In genomic region chr8:84004533-84005201, GRCm38 (mm10) we compare ENCODE assay signal across 8 mouse cellular contexts. TPM values are rescaled to one million over a fixed set of nuclear protein-coding genes. Genes with fewer than 3 reads are reported as not detected.
DNase-seq lines count a peak whose midpoint lies in the region; ATAC-seq and TF ChIP-seq lines count a peak whose summit lies in the region.

No protein-coding gene starts in this region.

- ATAC-seq in frontal cortex, adult (ENCODE audit: low TSS enrichment): peak; percentile 93
- peak; percentile 91 for ATAC-seq in lung, postnatal 0 days

- peak overlapping the region; percentile 87 for H3K27ac ChIP-seq in hindbrain, embryonic 10.5 days
- H3K27ac ChIP-seq in lung, postnatal 0 days (ENCODE audit: low read length): peak overlapping the region; percentile 88

- H3K4me1 ChIP-seq in hindbrain, embryonic 10.5 days (replicated peaks): peaks cover 36% of the 10 kb centered on the region
- H3K4me1 ChIP-seq in lung, postnatal 0 days (ENCODE audit: insufficient read depth, low read depth, low read length): peaks cover 12% of the 10 kb centered on the region

- peak overlapping the region; percentile 64 for H3K4me3 ChIP-seq in hindbrain, embryonic 10.5 days
- H3K4me3 ChIP-seq in lung, postnatal 0 days (ENCODE audit: low read depth, low read length): peak overlapping the region; percentile 47

- DNase-seq in MEL-GATA-1-ER (ENCODE audit: extremely low read depth, low read depth): peak; percentile 95
- DNase-seq in cerebellum, adult 8-10 months: peak; percentile 92
- peak; percentile 92 for DNase-seq in hindbrain, embryonic 10.5 days (ENCODE audit: low spot score)
- DNase-seq in layer of hippocampus, adult 9-11 months: peak; percentile 96
- peak; percentile 97 for DNase-seq in lung, postnatal 0 days (ENCODE audit: low spot score)
- peak; percentile 78 for DNase-seq in ovary, postnatal 14 days (ENCODE audit: low spot score)
- peak; percentile 97 for DNase-seq in thymus, postnatal 14 days

- TF ChIP-seq CTCF in lung, postnatal 0 days (IDR thresholded peaks at IDR 0.05): no peak

- peaks cover 45% of the 10 kb centered on the region for H3K27me3 ChIP-seq in hindbrain, embryonic 10.5 days (ENCODE audit: insufficient read depth, poor library complexity, severe bottlenecking)
- no peaks in the 10 kb centered on the region for H3K27me3 ChIP-seq in lung, postnatal 0 days (replicated peaks; ENCODE audit: insufficient read depth, low read length)

- peak; percentile 57 for TF ChIP-seq EP300 in lung, postnatal 0 days (IDR thresholded peaks at IDR 0.05)

- no peaks in the 10 kb centered on the region for H3K9me3 ChIP-seq in hindbrain, embryonic 10.5 days
- no peaks in the 10 kb centered on the region for H3K9me3 ChIP-seq in lung, postnatal 0 days (ENCODE audit: low read length)

- H3K4me2 ChIP-seq in lung, postnatal 0 days (replicated peaks; ENCODE audit: low read depth, low read length): peak overlapping the region; percentile 82

- peaks cover 33% of the 10 kb centered on the region for H3K36me3 ChIP-seq in hindbrain, embryonic 10.5 days
- 0 out of 2 replicates have a peak, but pooled peaks cover 5% of the 10 kb centered on the region for H3K36me3 ChIP-seq in lung, postnatal 0 days (ENCODE audit: insufficient read depth, low read length)

- 1% methylated on average over 30 of the region's 30 CpGs for WGBS in hindbrain, embryonic 10.5 days
- WGBS in lung, postnatal 0 days: under 1% methylated on average over 30 of the region's 30 CpGs

- peak overlapping the region; percentile 55 for H3K9ac ChIP-seq in lung, postnatal 0 days (replicated peaks; ENCODE audit: low read depth)

RNA-seq across cellular contexts. Expression of gene 1700067K01Rik, which starts 3.4 kb away (rescaled TPM):
- 0.52 and 0.54 TPM in 2 replicates for polyA plus RNA-seq in hindbrain, embryonic 10.5 days (2016; fragmentation: Nextera tagmentation; extraction: Ambion mirVana)
- polyA plus RNA-seq in lung, postnatal 0 days (2015; fragmentation: Nextera tagmentation; extraction: Ambion mirVana): 0.63 and 1.0 TPM in 2 replicates

RNA-seq across cellular contexts. Expression of gene Samd1, which starts 7.2 kb away (rescaled TPM):
- 7.6 and 9.5 TPM in 2 replicates for polyA plus RNA-seq in hindbrain, embryonic 10.5 days (2016; fragmentation: Nextera tagmentation; extraction: Ambion mirVana)
- polyA plus RNA-seq in lung, postnatal 0 days (2015; fragmentation: Nextera tagmentation; extraction: Ambion mirVana): 5.3 and 5.6 TPM in 2 replicates

RNA-seq across cellular contexts. Expression of gene 2210011C24Rik, which starts 7.3 kb away (rescaled TPM):
- polyA plus RNA-seq in hindbrain, embryonic 10.5 days (2016; fragmentation: Nextera tagmentation; extraction: Ambion mirVana): 0.86 TPM in 1 of 2 replicates, not detected in the other
- polyA plus RNA-seq in lung, postnatal 0 days (2015; fragmentation: Nextera tagmentation; extraction: Ambion mirVana): 51.0 and 70.4 TPM in 2 replicates

RNA-seq across cellular contexts. Expression of gene Palm3, which starts 16.6 kb away (rescaled TPM):
- 9.2 and 10.0 TPM in 2 replicates for polyA plus RNA-seq in hindbrain, embryonic 10.5 days (2016; fragmentation: Nextera tagmentation; extraction: Ambion mirVana)
- polyA plus RNA-seq in lung, postnatal 0 days (2015; fragmentation: Nextera tagmentation; extraction: Ambion mirVana): 1.1 and 1.6 TPM in 2 replicates

RNA-seq across cellular contexts. Expression of gene Prkaca, which starts 31.9 kb away (rescaled TPM):
- polyA plus RNA-seq in hindbrain, embryonic 10.5 days (2016; fragmentation: Nextera tagmentation; extraction: Ambion mirVana): 170 and 194 TPM in 2 replicates
- 93.8 and 94.9 TPM in 2 replicates for polyA plus RNA-seq in lung, postnatal 0 days (2015; fragmentation: Nextera tagmentation; extraction: Ambion mirVana)

Comparison
In these comparisons a context has a peak if more than half of its experiments do, and no peak if none do; other contexts are left out.
1. Peak in every context shown above with its lines: DNase-seq, ATAC-seq, H3K4me3 ChIP-seq and H3K27ac ChIP-seq.
2. RNA of gene 2210011C24Rik, which starts 7.3 kb away (polyA plus RNA-seq): 51.0 to 70.4 TPM in lung, postnatal 0 days; 0.86 TPM in hindbrain, embryonic 10.5 days; every median in the first group is over 10 times any median in the second.